Mouse (Mus musculus) C2C12 (cell line): Measurements from ENCODE around the gene Klf15.

Source experiments
- CEBPB ChIP-seq: IDR thresholded peaks from one replicate; pipeline ENCODE4 v1.6.1; 2011; ENCODE audit warnings: low read depth, mild to moderate bottlenecking, control low read depth, moderate library complexity
- CTCF ChIP-seq: IDR thresholded peaks from one replicate; pipeline ENCODE4 v1.5.1; 2011; ENCODE audit not compliant: control insufficient read depth, insufficient read depth, insufficient read length
- FOSL1 ChIP-seq: IDR thresholded peaks from one replicate; pipeline ENCODE4 v1.8.0; 2011; ENCODE audit warnings: mild to moderate bottlenecking, low read length; ENCODE audit not compliant: poor library complexity, insufficient read depth, severe bottlenecking
- MAX ChIP-seq: IDR thresholded peaks from one replicate; pipeline ENCODE4 v1.6.1; 2011; ENCODE audit warnings: mild to moderate bottlenecking, control low read depth
- MYOG ChIP-seq: IDR thresholded peaks from one replicate; pipeline ENCODE4 v1.6.1; 2011; ENCODE audit not compliant: control insufficient read depth, insufficient read length; ENCODE audit errors: extremely low read depth
- USF1 ChIP-seq: IDR thresholded peaks from one replicate; pipeline ENCODE4 v1.6.1; 2011; ENCODE audit warnings: low read depth, mild to moderate bottlenecking, control low read depth, moderate library complexity

DNA sequence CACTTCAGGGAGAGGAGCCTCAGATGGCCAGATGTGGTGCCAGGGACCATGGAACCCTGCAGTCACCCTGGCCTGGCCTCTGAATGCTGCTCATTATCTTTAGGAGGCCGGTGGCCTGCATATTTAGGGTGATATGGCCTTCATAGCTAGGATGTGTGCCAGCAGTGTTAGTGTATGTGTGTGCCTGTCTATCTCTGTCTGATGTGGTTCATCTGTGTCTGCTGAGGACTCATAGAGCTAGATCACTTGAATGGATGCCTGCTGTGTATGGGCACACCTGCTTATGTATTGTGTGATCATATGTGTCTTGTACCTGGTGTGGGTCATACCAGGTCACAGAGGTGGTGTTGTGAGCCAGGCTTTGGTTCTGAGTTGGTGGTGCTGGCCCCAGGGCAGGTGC lies 5.8 kb downstream of the Klf15 start:
- TF ChIP-seq CTCF (no peak), CEBPB (no peak), USF1 (no peak), FOSL1 (no peak), MAX (no peak), MYOG (no peak)
